Mouse (Mus musculus): ENCODE measurements around the gene Mgst2. TPM values are rescaled to one million over a fixed set of nuclear protein-coding genes. Genes with fewer than 3 reads are reported as not detected.

Mgst2 gene
- total and polyA plus RNA-seq, 3 experiments = 48.8 to 147 (median 76.0) TPM

DNA sequence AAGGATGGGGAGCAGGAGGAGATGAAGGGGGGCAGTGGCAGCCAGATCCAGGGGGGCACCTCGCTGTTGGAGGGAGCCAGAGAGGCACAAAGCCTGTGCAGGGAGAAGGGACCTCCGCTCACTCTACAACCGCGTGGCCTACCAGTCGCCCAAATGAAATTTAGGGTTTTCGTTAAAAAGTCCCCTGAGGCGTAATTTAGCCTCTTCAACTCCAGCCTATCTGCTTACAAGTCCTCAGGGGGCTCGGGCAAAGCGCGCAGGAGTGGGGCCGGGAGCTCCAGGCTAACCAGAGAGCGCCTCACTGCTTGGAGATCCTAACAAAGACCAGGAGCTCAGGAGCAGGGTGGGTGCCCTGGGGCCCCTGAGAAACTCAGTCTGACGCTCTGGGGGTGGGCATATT is 41.8 kb downstream of the Mgst2 start:
- H3K9ac ChIP-seq (ENCODE audit: insufficient read depth, low read depth) = no peak overlapping the region
- no peak overlapping the region for H3K4me3 ChIP-seq (replicated peaks in 1 of 3; ENCODE audit: low read depth in 2 of 3, low read length in 2 of 3, poor library complexity in 1 of 3)
- dilution Hi-C loops (cut with MboI; ENCODE audit: extremely low pct_ligation_motif_present, extremely low pct_unique_long_range_greater_than_20kb, low sequenced_read_pairs) = no loop called here

DNA sequence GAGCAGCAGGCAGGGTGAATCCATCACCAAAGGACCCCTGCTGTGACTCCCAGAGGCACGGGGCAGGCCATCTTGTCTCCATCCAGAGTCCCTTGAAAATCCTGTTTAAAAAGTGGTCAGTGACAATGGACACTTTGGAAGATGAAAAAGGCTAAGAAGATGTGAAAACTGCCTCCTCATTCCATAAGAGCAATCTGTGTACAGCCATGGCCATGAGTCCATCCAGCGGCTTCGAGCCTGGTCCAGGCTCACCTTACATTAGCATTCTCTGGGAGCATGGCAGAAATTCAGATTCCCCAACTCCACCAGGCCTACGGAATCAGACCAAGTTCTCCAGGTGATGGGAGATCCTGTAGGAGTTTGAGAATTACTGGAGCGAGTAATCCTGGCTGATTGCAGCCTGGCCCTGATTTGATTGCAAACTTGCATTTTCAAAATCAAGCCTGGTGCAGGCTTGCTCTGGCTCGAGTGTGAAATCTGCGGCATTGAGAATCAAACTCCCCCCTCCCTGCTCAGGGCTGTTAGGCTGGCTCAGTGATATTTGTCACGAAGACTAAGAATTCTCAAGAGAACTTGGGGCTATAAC is 42.6 kb downstream of the Mgst2 start:
- in situ Hi-C loops (cut with MboI; ENCODE audit: low pct_ligation_motif_present, low pct_unique_long_range_greater_than_20kb, low sequenced_read_pairs) = loop anchor here (5.0 to 25.0 kb wide), 3 partner anchors 310 to 542 kb away; no protein-coding TSS in a partner anchor
- no peak overlapping the region for H3K27ac ChIP-seq (ENCODE audit: insufficient read depth, low read depth)
- H3K9me3 ChIP-seq (replicated peaks; ENCODE audit: low read length) = peaks cover 7% of the 10 kb centered on the region
- H3K79me2 ChIP-seq (replicated peaks; ENCODE audit: control insufficient read depth, extremely low read depth, insufficient read depth, poor library complexity, severe bottlenecking) = no peaks in the 10 kb centered on the region
- TF ChIP-seq CHD2 (IDR thresholded peaks at IDR 0.05; ENCODE audit: low read length) (no peak), EP300 (IDR thresholded peaks at IDR 0.05; ENCODE audit: low read length) (no peak), NELFE (IDR thresholded peaks at IDR 0.05; ENCODE audit: low read depth, low read length) (no peak), RCOR1 (conservative IDR thresholded peaks at IDR 0.05; ENCODE audit: low read depth, low read length) (no peak), CHD1 (IDR thresholded peaks at IDR 0.05; ENCODE audit: low read depth, low read length) (no peak)
- no peak overlapping the region for H3K4me3 ChIP-seq (replicated peaks in 1 of 3; ENCODE audit: low read depth in 2 of 3, low read length in 2 of 3, poor library complexity in 1 of 3)
- H3K36me3 ChIP-seq (replicated peaks in 1 of 2; ENCODE audit: control insufficient read depth in 1 of 2, insufficient read depth in 1 of 2, low read length in 1 of 2) = no peaks in the 10 kb centered on the region
- no peak overlapping the region for H3K4me2 ChIP-seq (ENCODE audit: insufficient read depth, low read depth, poor library complexity, severe bottlenecking)
- no peaks in the 10 kb centered on the region for H3K27me3 ChIP-seq (replicated peaks)
- peaks cover 2 to 16% of the 10 kb centered on the region in 2 experiments; a peak in 2 of 4 replicates for H3K4me1 ChIP-seq (ENCODE audit: control insufficient read depth in 1 of 2, insufficient read depth in 2 of 2)
- no peak for DNase-seq (ENCODE audit: extremely low read depth)
- dilution Hi-C loops (cut with MboI; ENCODE audit: extremely low pct_ligation_motif_present, extremely low pct_unique_long_range_greater_than_20kb, low sequenced_read_pairs) = no loop called here
- no peak overlapping the region for H3K9ac ChIP-seq (ENCODE audit: insufficient read depth, low read depth)

More for the DNA sequence above, 41.8 kb downstream of the Mgst2 start:
- H3K79me2 ChIP-seq (replicated peaks; ENCODE audit: control insufficient read depth, extremely low read depth, insufficient read depth, poor library complexity, severe bottlenecking) = no peaks in the 10 kb centered on the region
- DNase-seq (ENCODE audit: extremely low read depth) = no peak
- TF ChIP-seq RCOR1 (conservative IDR thresholded peaks at IDR 0.05; ENCODE audit: low read depth, low read length) (no peak), ETS1 (conservative IDR thresholded peaks at IDR 0.05; ENCODE audit: low read depth, low read length) (no peak), TBP (conservative IDR thresholded peaks at IDR 0.05; ENCODE audit: low read depth, low read length) (no peak), KAT2A (IDR thresholded peaks at IDR 0.05; ENCODE audit: insufficient replicate concordance, low read length) (no peak), USF1 (IDR thresholded peaks at IDR 0.05; ENCODE audit: low read depth, low read length) (no peak), NELFE (IDR thresholded peaks at IDR 0.05; ENCODE audit: low read depth, low read length) (no peak), E2F4 (IDR thresholded peaks at IDR 0.05; ENCODE audit: insufficient replicate concordance, low read depth, low read length) (no peak), JUND (conservative IDR thresholded peaks at IDR 0.05; ENCODE audit: low read depth, low read length) (no peak), ZMIZ1 (IDR thresholded peaks at IDR 0.05; ENCODE audit: low read depth, low read length) (no peak), MAZ (IDR thresholded peaks at IDR 0.05; ENCODE audit: low read depth, low read length) (no peak)
- peaks cover 3% of the 10 kb centered on the region for H3K9me3 ChIP-seq (replicated peaks; ENCODE audit: low read length)
- peaks cover 2 to 16% of the 10 kb centered on the region in 2 experiments; a peak in 2 of 4 replicates for H3K4me1 ChIP-seq (ENCODE audit: control insufficient read depth in 1 of 2, insufficient read depth in 2 of 2)
- in situ Hi-C loops (cut with MboI; ENCODE audit: low pct_ligation_motif_present, low pct_unique_long_range_greater_than_20kb, low sequenced_read_pairs) = loop anchor here (5.0 to 25.0 kb wide), 3 partner anchors 310 to 543 kb away; no protein-coding TSS in a partner anchor
- H3K27me3 ChIP-seq (replicated peaks) = no peaks in the 10 kb centered on the region
- peak overlapping the region; percentile 86 for H3K4me2 ChIP-seq (ENCODE audit: insufficient read depth, low read depth, poor library complexity, severe bottlenecking)
- H3K27ac ChIP-seq (ENCODE audit: insufficient read depth, low read depth) = no peak overlapping the region
- H3K36me3 ChIP-seq (replicated peaks in 1 of 2; ENCODE audit: control insufficient read depth in 1 of 2, insufficient read depth in 1 of 2, low read length in 1 of 2) = no peaks in the 10 kb centered on the region
